21 mouse cellular contexts compared by ENCODE assay signal in genomic region chr4:152614356-152615100, GRCm38 (mm10).
DNase-seq lines count a peak whose midpoint lies in the region; TF ChIP-seq lines count a peak whose summit lies in the region.
"Had no signal": no experiment of that assay in that cellular context is flagged by ENCODE, and none has a peak within 500 bp of the region (broad histone marks: within the 10 kb centered on the region; RNA-seq: fewer than 3 reads in every experiment).

No protein-coding gene starts in this region.

- intact Hi-C loops in left cerebral cortex, adult 2 months (cut with DNase I) = loop anchor here (5.0 kb wide), 1 partner anchor 47 kb away; no protein-coding TSS in a partner anchor

- no peak overlapping the region for H3K4me3 ChIP-seq in left cerebral cortex, adult 2 months
- H3K4me3 ChIP-seq: embryonic facial prominence, embryonic 13.5 days; forebrain, embryonic 15.5 days; heart, embryonic 13.5 days; hindbrain, embryonic 13.5 days; limb, embryonic 15.5 days; liver, embryonic 15.5 days; neural tube, embryonic 12.5 days; stomach, embryonic 15.5 days had no signal

- DNase-seq in right cerebral cortex, adult 18-20 months = peak; percentile 88
- no peak for DNase-seq in right cerebral cortex, postnatal 4 days
- DNase-seq in left cerebral cortex, adult 2 months (ENCODE audit: extremely low spot score in 1 of 2, low spot score in 2 of 2) = peak; percentile 64 to 67
- peak; percentile 79 to 82 for DNase-seq in right cerebral cortex, adult 2 months (ENCODE audit: low spot score in 2 of 2)
- DNase-seq in spleen, adult 18-20 months = no peak
- DNase-seq in B cell, adult 2 months = no peak
- DNase-seq in cerebellum, adult 18-20 months = no peak
- DNase-seq: cerebellum, adult 8-10 months; gastrocnemius, postnatal 14 days; heart, adult 18-20 months; kidney, adult 9 months; kidney, postnatal 25 days; thymus, adult 2 months had no signal

- peak overlapping the region; percentile 86 for H3K27ac ChIP-seq in left cerebral cortex, adult 2 months
- H3K27ac ChIP-seq: embryonic facial prominence, embryonic 13.5 days; forebrain, embryonic 15.5 days; heart, embryonic 13.5 days; hindbrain, embryonic 13.5 days; limb, embryonic 15.5 days; liver, embryonic 15.5 days; neural tube, embryonic 12.5 days; stomach, embryonic 15.5 days had no signal

- no peak for TF ChIP-seq CTCF in left cerebral cortex, adult 2 months (IDR thresholded peaks at IDR 0.05)

Comparison
In these comparisons a context has a peak if more than half of its experiments do, and no peak if none do; other contexts are left out.
1. DNase-seq: peak in right cerebral cortex, adult 18-20 months (single experiment), left cerebral cortex, adult 2 months (2 of 2) and right cerebral cortex, adult 2 months (2 of 2); none in right cerebral cortex, postnatal 4 days (single experiment), spleen, adult 18-20 months (0 of 2), B cell, adult 2 months (0 of 2) and cerebellum, adult 18-20 months (0 of 2).